Mouse (Mus musculus) adrenal gland, postnatal 36 days (tissue): ENCODE data around the gene Mex3d. TPM values are rescaled to one million over a fixed set of nuclear protein-coding genes. Genes with fewer than 3 reads are reported as not detected.

Experiments used
- DNase-seq, 2 experiments: peaks; one replicate each; pipeline ENCODE4 v3.0.0; 2021; ENCODE audit warnings: mixed read lengths in 1 of 2
- long read RNA-seq, 2 experiments: library from polyadenylated mRNA; stranded (forward); transcript quantifications; one replicate each; pipeline ENCODE4 v2.0.0; 2021; ENCODE audit warnings: borderline sequencing depth in 2 of 2
- total RNA-seq, 2 experiments: library from RNA; stranded (reverse); gene quantifications; 2 replicates each; pipeline ENCODE4 v1.2.3; 2021

Mex3d gene
- total RNA-seq: 10 to 100 TPM; 22.4 to 29.9 TPM
- long read RNA-seq, experiment 1, transcript Mex3d-201 (2 exons, 3,266 nt): major isoform, 21 of 30 reads
- long read RNA-seq, experiment 1, partial matches to known transcripts: 0 of 30 reads
- long read RNA-seq, experiment 1, other reads (novel, unspliced or antisense): 9 of 30 reads
- long read RNA-seq, experiment 2, partial matches to known transcripts: 0 of 4 reads
- long read RNA-seq, experiment 2, other reads (novel, unspliced or antisense): 1 of 4 reads

GRCm38 (mm10) chr10:80387522-80387959, at the start of gene Mex3d:
Gene Mex3d (minus strand): TSS chr10:80387659.
- DNase-seq: peak; percentile 94 to 97

DNA sequence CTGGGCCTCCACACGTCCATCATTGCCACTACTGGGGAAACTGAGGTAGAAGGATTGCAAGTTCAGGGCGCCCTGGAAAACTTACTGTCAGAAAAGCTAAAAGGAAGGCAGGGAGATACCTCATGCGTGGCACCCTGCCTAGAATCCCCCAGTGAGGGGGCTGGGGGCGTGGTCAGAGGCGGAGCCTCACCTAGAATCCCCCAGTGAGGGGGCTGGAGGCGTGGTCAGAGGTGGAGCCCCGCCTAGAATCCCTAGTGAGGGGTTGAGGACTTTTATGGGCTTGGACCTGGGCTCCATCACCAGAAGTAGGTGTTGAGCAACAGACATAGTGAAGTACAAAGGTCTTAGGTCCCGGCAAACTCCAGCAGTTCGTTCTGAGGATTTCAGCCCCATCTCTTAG, 48.8 kb upstream of the Mex3d start:
- DNase-seq: no peak

GRCm38 (mm10) chr10:80435764-80436163, 48.3 kb upstream of the Mex3d start:
- DNase-seq: no peak

DNA sequence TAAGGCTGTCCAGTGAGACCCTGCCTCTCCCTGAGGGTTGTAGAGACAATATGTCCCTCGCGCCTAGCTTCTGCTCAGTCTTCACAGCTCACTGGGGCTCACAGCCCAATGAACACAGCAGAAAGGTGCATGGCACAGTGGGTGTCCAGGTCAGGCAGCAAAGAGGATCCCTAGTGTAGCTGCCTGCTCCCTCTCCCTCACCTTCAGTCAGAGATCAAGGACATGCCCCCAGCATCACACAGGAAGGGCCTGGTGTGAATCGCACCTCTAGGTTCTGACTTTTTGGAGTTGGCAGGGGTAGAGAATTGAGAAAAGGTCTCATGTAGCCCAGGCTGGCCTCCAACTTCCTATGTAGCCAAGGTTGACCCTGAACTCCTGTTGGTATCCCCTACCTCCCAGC, 47.4 kb upstream of the Mex3d start:
- no peak for DNase-seq

DNA sequence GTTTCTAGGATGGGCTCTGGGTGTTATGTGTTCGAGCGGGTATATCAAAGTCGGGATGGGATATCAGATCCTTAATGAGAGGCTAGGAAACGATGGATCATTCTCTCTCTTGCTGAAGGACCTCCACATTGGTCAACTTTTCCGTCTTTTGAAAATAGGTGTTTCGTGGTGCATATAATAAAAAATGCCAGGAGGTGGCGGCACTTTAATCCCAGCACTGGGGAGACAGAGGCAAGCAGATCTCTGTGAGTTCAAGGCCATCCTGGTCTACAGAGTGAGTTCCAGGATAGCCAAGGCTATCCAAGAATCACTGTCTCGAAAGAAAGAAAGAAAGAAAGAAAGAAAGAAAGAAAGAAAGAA, 46.8 kb upstream of the Mex3d start:
- DNase-seq: no peak

DNA sequence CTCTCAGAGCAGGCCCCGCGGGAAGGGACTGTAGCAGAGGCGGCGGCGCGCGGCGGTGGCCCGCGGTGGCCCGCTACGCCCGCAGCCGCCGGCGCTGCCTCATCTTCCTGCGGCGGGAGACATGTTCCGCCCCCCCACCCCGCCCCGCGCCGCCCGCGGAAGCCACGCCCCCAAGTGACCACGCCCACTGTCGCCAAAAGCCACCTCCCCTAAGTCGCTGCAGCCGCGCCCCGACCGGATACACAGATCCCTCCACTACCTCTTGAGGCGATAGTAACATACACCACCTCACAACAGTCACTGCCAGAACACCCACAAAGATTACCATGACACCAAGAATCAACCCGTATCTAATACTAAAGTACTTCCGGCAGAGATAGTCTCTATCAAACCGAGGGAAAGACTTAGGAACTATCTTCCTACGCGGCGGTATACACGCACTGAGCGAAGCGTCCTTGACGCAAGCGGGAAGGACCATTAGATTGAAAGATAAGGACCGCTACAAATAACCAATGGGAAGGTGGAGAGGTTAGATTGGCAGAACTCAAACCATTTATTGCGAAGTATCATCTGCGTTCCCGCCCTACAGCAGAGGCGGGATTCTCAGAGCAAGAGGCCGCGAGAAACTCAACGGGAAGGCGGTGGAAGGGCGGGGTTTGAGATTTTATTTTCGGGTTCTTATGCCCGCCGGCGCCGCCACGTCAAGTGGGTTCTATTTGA, 46.2 kb upstream of the Mex3d start, which contains the start of gene Tcf3:
Gene Tcf3, minus strand, starts transcription at position 135 of the 720 bp plus-strand sequence.
- DNase-seq: peak; percentile 96

GRCm38 (mm10) chr10:80432936-80433512, 45.6 kb upstream of the Mex3d start:
- DNase-seq: peak in 1 of 2 experiments; percentile 64

DNA sequence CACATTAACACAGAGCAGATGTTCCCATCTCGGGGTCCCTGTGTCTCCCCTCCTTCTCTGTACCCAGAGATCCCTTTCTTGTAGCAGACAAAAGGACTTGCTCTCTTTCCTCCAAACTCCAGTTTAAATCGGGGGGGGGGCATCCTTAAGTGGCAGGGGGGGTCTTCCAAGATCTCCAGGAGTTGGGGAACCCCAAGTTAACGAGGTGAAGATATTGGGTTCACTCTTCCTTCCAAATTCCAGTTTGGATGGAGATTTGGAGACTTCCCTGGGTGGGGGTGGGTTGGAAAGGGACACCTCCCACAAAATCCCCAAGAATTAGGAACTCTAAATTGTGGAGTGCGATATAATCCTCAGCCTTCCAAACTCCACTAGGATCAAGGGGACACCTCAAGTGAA, 44.9 kb upstream of the Mex3d start:
- no peak for DNase-seq

- no peak for DNase-seq
Observed at GRCm38 (mm10) chr10:80431570-80432386, 44.3 kb upstream of the Mex3d start.

DNA sequence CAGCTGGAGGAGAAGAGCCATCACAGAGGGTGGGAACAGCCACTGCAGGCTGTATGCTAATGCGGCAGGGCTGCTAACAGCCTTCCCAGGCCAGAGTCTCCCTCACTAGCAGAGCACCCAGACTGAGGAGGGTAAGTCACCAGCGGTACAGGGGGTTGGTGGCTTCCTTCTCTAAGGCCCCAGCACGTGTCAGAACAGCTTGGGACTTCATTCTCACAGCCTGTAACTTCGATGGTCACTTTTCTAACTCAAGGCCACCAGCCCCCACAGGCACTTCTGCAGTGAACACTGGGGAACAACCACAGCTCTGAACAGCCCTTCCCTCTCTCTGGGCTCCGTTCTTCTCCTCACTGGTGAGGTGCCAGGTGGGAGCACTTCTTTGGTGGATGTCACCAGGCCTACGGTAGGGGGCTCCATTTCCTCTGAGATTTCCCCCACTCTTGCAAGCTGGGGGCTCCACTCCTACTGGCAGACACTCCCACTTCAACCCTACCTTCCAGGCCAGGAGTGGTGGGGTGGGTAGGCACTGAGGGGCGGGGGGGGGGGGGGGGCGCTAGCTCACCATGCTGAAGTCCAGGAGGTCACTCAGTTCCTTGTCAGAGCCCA, 43.0 kb upstream of the Mex3d start:
- no peak for DNase-seq

GRCm38 (mm10) chr10:80429800-80430199, 42.3 kb upstream of the Mex3d start:
- no peak for DNase-seq

DNA sequence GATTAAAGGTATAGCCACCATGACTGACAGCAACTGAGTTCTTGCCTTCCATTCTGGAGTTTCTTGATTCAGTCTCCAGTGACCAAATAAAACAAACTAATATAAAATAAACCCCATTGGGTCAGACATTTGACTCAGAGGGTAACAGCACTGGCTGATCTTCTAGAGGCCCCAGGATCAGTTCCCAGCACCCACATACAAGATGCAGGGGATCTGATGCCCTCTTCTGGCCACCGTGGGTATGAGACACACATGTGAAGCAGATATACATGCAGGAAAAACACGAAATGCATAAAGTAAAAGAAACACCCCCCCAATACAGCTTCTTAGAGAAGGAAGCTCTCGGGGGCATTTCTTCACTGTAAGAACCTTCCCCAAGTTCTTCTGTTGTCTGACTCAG, 37.6 kb upstream of the Mex3d start:
- no peak for DNase-seq

DNA sequence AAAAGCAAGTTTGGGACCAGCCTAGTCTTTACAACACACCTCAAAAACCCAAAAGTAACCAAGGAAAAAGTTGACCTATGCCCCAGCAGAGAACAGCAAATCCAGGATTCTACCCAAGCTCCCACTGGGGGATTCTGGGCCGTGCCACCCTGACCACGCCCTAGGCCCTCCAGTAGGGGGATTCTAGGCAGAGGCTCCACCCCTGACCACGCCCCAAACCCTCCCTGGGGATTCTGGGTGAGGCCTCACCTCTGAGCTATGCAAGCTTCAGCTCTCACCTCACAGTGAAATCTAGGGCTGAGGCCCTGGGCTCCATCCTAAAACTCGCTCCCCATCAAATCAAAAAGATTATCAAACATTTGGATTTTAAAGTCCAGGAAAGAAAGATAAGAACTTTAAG, 36.1 kb upstream of the Mex3d start:
- no peak for DNase-seq

GRCm38 (mm10) chr10:80421651-80422472, 34.4 kb upstream of the Mex3d start:
- peak; percentile 67 to 72 for DNase-seq

GRCm38 (mm10) chr10:80421208-80421607, 33.7 kb upstream of the Mex3d start:
- no peak for DNase-seq

DNA sequence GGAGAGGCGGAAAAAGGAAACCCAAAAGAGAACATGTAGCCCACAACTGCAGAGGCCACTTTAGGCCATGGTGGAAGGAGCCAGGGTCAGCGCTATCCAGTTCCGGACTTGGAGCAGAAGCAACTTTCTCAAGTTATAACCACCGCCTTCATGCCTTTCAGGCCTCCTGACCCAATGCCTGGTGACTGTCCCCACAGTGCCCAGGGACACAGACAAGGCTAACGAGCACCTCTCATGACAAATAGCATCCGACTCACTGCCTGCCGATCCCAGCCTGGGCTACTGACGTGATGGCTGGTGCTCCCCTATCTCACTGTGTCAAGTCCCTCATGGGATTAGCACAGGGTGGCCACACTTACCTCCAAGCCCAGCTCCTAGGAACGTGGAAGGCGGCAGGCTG, 33.3 kb upstream of the Mex3d start:
- peak in 1 of 2 experiments; percentile 64 for DNase-seq

- DNase-seq: no peak
Observed at GRCm38 (mm10) chr10:80419419-80419818, 32.0 kb upstream of the Mex3d start.

DNA sequence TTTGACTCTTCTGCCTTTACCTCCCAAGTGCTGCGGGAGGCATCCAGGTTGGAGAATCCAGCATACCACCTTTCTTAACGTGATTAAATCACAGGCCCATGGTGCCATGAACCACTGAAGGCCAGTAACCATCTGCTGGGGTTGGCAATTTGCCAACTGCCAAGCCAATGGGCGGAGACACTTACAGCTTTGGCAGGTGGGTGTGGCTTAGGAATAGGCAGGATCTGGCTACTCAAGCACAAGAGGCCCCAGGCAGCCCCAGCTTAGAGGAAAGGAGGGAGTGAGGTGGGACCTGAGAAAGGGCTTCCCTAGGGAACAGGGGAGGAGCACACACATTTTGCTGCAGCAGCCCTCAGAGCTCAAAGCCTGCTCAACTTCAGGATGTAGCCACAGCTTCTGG, 30.9 kb upstream of the Mex3d start:
- DNase-seq: peak; percentile 79 to 84

DNA sequence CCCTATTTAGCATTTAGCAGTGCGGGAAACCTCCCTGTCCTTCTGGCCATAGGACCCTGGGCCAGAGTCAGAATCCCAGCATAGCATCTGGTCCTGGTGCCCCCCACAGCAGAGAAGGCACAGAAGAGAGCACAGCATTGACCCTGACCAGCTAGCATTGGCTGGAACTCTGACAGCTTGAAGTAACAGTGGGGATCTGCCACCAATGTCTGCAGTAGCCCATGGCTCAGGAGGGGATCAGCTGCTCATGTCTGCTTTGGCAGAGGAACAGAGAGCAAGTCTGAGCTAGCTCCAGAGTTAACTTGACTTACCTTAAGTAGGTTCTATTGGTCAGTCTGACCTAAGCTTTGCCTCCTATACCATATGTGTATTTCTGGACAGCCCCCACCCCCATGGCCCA, 30.4 kb upstream of the Mex3d start:
- no peak for DNase-seq

- no peak for DNase-seq
Observed at GRCm38 (mm10) chr10:80417371-80417770, 29.9 kb upstream of the Mex3d start.

GRCm38 (mm10) chr10:80415566-80415965, 28.1 kb upstream of the Mex3d start:
- no peak for DNase-seq
